In genomic region chr1:64080263-64080662, GRCm38 (mm10) we compare ENCODE assay signal across 18 mouse cellular contexts. TPM values are rescaled to one million over a fixed set of nuclear protein-coding genes. Genes with fewer than 3 reads are reported as not detected.
DNase-seq lines count a peak whose midpoint lies in the region; ATAC-seq and TF ChIP-seq lines count a peak whose summit lies in the region.
"Had no signal": no experiment of that assay in that cellular context is flagged by ENCODE, and none has a peak within 500 bp of the region (broad histone marks: within the 10 kb centered on the region; RNA-seq: fewer than 3 reads in every experiment).

No protein-coding gene starts in this region.

- no peak overlapping the region for H3K4me3 ChIP-seq in gastrocnemius, adult 2 months
- H3K4me3 ChIP-seq in lung, postnatal 0 days (ENCODE audit: low read depth, low read length) = no peak overlapping the region
- no peak overlapping the region for H3K4me3 ChIP-seq in bone marrow macrophage, adult 2 months (ENCODE audit: insufficient read depth, low read length)
- H3K4me3 ChIP-seq: forebrain, embryonic 13.5 days; heart, embryonic 13.5 days; intestine, embryonic 15.5 days had no signal

- peaks cover 12% of the 10 kb centered on the region; the same call in 1 of the 2 replicates for H3K36me3 ChIP-seq in lung, postnatal 0 days (ENCODE audit: insufficient read depth, low read length)

- ATAC-seq in lung, postnatal 0 days = no peak
- ATAC-seq in megakaryocyte, adult 5-6 weeks (ENCODE audit: poor library complexity, severe bottlenecking) = peak; percentile 12; the same call in 1 of the 2 replicates
- ATAC-seq: forebrain, embryonic 13.5 days; forebrain, postnatal 0 days; intestine, embryonic 15.5 days had no signal

- peak overlapping the region; percentile 82 for H3K27ac ChIP-seq in gastrocnemius, adult 2 months
- H3K27ac ChIP-seq in lung, postnatal 0 days (ENCODE audit: low read length) = no peak overlapping the region
- peak overlapping the region; percentile 24 for H3K27ac ChIP-seq in bone marrow macrophage, adult 2 months (ENCODE audit: insufficient read depth, low read depth, low read length)
- H3K27ac ChIP-seq: forebrain, embryonic 13.5 days; heart, embryonic 13.5 days; hindbrain, embryonic 14.5 days; intestine, embryonic 15.5 days had no signal

- TF ChIP-seq POLR2A in bone marrow macrophage, adult 2 months (IDR thresholded peaks at IDR 0.05; ENCODE audit: borderline replicate concordance, low read depth, low read length) = no peak

- no peaks in the 10 kb centered on the region for H3K9me3 ChIP-seq in lung, postnatal 0 days (ENCODE audit: low read length)
- H3K9me3 ChIP-seq: forebrain, embryonic 13.5 days; heart, embryonic 13.5 days; intestine, embryonic 15.5 days had no signal

- no peak for DNase-seq in gastrocnemius, adult 2 months
- no peak for DNase-seq in gastrocnemius, postnatal 36 days
- DNase-seq in lung, postnatal 0 days (ENCODE audit: low spot score) = peak; percentile 46
- no peak for DNase-seq in lung, adult 18-20 months
- DNase-seq in heart, postnatal 10 days = no peak
- DNase-seq in B cell, adult 2 months = no peak
- DNase-seq: adrenal gland, postnatal 10 days; cerebellum, adult 18-20 months; cerebellum, adult 9-11 months; cerebellum, postnatal 36 days; forebrain, postnatal 0 days; gastrocnemius, postnatal 10 days had no signal

- no peak overlapping the region for H3K9ac ChIP-seq in lung, postnatal 0 days (replicated peaks; ENCODE audit: low read depth)
- H3K9ac ChIP-seq: forebrain, embryonic 13.5 days; forebrain, postnatal 0 days; heart, embryonic 13.5 days; hindbrain, embryonic 14.5 days; intestine, embryonic 15.5 days had no signal

- 71% methylated on average over 2 of the region's 2 CpGs for whole genome bisulfite sequencing in lung, postnatal 0 days

- no peak overlapping the region for H3K4me2 ChIP-seq in lung, postnatal 0 days (replicated peaks; ENCODE audit: low read depth, low read length)
- H3K4me2 ChIP-seq: forebrain, embryonic 13.5 days; heart, embryonic 13.5 days; hindbrain, embryonic 14.5 days; intestine, embryonic 15.5 days had no signal

- H3K4me1 ChIP-seq in lung, postnatal 0 days (ENCODE audit: insufficient read depth, low read depth, low read length) = peaks cover 6% of the 10 kb centered on the region; the same call in 1 of the 2 replicates
- peaks cover 45% of the 10 kb centered on the region for H3K4me1 ChIP-seq in bone marrow macrophage, adult 2 months (ENCODE audit: control insufficient read depth, insufficient read depth, low read length)
- H3K4me1 ChIP-seq: intestine, embryonic 15.5 days had no signal

- TF ChIP-seq EP300 in lung, postnatal 0 days (IDR thresholded peaks at IDR 0.05) = no peak

- TF ChIP-seq CTCF in gastrocnemius, adult 2 months (IDR thresholded peaks at IDR 0.05) = no peak
- no peak for TF ChIP-seq CTCF in lung, postnatal 0 days (IDR thresholded peaks at IDR 0.05)
- TF ChIP-seq CTCF in bone marrow macrophage, adult 2 months (IDR thresholded peaks at IDR 0.05; ENCODE audit: low read depth, low read length) = no peak

- no peaks in the 10 kb centered on the region for H3K27me3 ChIP-seq in lung, postnatal 0 days (replicated peaks; ENCODE audit: insufficient read depth, low read length)
- H3K27me3 ChIP-seq: forebrain, embryonic 13.5 days; heart, embryonic 13.5 days; intestine, embryonic 15.5 days had no signal

- intact Hi-C loops in gastrocnemius, adult 2 months (cut with DNase I) = loop anchor here (5.0 kb wide), 1 partner anchor 38 kb away; no protein-coding TSS in a partner anchor
- intact Hi-C loops in gastrocnemius, postnatal 36 days (cut with DNase I) = no loop called here
- intact Hi-C loops in heart, postnatal 10 days (cut with DNase I) = no loop called here

RNA-seq across cellular contexts. Expression of gene Klf7, which starts 41.8 kb away (rescaled TPM):
- 10 to 100 TPM in 1 of 2 experiments, 1 to 10 TPM in 1; 7.6 to 12.6 TPM for total RNA-seq in gastrocnemius, adult 2 months (2021)
- 1 to 10 TPM; 6.7 to 7.2 TPM for total RNA-seq in gastrocnemius, postnatal 36 days (2021)
- polyA plus RNA-seq in lung, postnatal 0 days (2015; fragmentation: Nextera tagmentation; extraction: Ambion mirVana) = 40.9 and 47.9 TPM in 2 replicates
- 8.0 and 11.8 TPM in 2 replicates for polyA plus RNA-seq in bone marrow macrophage, adult 2 months (2012; ENCODE audit: insufficient read depth, insufficient read length, missing spikeins)
- total RNA-seq in megakaryocyte, adult 5-6 weeks (2015) = 11.9 and 13.6 TPM in 2 replicates
- total RNA-seq in megakaryocyte, adult 5-6 weeks (2017) = 8.3 and 13.0 TPM in 2 replicates
- 10 to 100 TPM; 21.5 to 24.0 TPM for total RNA-seq in heart, postnatal 10 days (2021)
